Mouse (Mus musculus) liver, embryonic 14.5 days (tissue): Measurements from ENCODE around the gene Mblac1.

ENCODE experiments used
- CTCF ChIP-seq: IDR thresholded peaks from 2 replicates; pipeline ENCODE4 v1.5.1; 2016; ENCODE audit warnings: antibody characterized with exemption, low read depth, control low read depth
- EP300 ChIP-seq: IDR thresholded peaks from 2 replicates; pipeline ENCODE4 v1.6.1; 2016; ENCODE audit warnings: antibody characterized with exemption, low read depth

DNA sequence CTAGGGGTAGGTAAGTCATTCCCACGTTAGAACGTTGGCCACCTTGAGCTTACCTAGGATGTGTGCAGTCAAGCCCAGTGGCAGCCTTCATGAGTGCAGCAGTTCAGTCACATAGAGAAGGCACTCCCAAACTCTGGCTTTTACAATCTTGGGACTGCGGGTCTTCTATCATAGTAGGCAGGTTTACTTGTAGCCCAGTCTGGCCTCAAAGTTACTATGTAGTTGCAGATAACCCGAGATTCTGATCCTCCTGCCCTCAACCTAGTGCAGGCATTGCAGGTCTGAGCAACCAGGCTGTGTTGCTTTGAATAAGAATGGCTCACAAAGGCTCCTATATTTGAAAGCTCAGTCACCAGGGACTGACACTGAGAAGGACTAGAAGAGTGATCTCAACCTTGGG is 32.4 kb downstream of the Mblac1 start:
- TF ChIP-seq EP300: no peak
- no peak for TF ChIP-seq CTCF
